Mouse (Mus musculus) heart, postnatal 25 days (tissue): ENCODE results near the gene Selenoi. TPM values are rescaled to one million over a fixed set of nuclear protein-coding genes. Genes with fewer than 3 reads are reported as not detected.

Experiments used
- DNase-seq: peaks from one replicate; pipeline ENCODE4 v3.0.0; 2022; ENCODE audit warnings: low spot score
- intact Hi-C: fragments of 180-260 bp; cut with DNase I; formaldehyde crosslinking; loops from one replicate; pipeline ENCODE4 v1.15.1; 2025
- total RNA-seq, 2 experiments: library from RNA; stranded (reverse); gene quantifications; 2 replicates each; pipeline ENCODE4 v1.2.3; 2021

Gene Selenoi
- total RNA-seq, 2 experiments from 2014 or later: 14.1 to 16.2 TPM

DNA sequence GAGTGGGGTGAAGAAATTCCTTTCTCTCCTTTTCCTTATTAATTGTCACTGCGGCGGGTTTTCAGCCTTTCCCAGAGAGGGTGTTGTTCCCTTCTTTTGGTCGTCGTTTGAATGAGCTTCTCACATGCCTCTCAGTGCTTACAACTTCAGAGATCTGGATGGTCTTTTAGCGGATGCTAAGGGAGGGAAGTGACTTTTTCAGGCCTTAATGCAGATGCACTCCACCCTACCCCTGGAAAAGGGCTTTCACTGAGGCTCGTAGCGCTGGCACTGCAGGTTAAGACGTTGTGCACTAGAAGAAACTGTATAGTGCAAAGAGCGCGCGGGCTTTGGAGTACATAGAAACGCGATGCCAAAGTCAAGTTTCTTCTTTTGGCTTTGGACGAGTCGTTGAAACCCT is 661 bp downstream of the Selenoi start:
- no peak for DNase-seq
- intact Hi-C loops: no loop called here

DNA sequence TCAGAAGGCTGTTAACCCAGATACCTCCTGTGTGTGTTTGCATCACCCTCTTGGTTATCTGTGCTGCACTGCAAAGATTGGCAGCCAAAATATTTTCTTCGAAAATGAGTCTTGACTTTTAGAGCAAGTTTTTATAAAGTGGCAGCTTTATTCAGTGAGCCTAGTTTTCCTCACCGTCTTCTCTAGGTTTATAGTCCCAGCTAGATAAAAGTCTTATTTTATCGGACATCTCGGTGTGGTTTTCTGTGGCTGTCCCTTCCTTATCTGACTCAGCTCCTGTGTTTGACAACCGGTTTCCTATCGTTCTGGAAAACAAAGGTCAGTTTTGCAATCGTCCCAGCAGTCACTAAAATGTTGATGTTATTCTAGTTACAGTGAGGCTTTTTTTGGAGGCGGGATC is 1.6 kb downstream of the Selenoi start:
- intact Hi-C loops: no loop called here
- no peak for DNase-seq

- intact Hi-C loops: no loop called here
Measured at GRCm38 (mm10) chr5:30235641-30236126, 3.3 kb downstream of the Selenoi start.

GRCm38 (mm10) chr5:30238533-30238932 is 6.2 kb downstream of the Selenoi start:
- DNase-seq: no peak
- intact Hi-C loops: no loop called here

More at GRCm38 (mm10) chr5:30235641-30236126, 3.3 kb downstream of the Selenoi start:
- DNase-seq: no peak

- intact Hi-C loops: no loop called here
- no peak for DNase-seq
Measured at GRCm38 (mm10) chr5:30240552-30240951, 8.2 kb downstream of the Selenoi start.

- no peak for DNase-seq
- intact Hi-C loops: no loop called here
Measured at GRCm38 (mm10) chr5:30242410-30242809, 10.0 kb downstream of the Selenoi start.

GRCm38 (mm10) chr5:30243741-30244140 is 11.4 kb downstream of the Selenoi start:
- DNase-seq: no peak
- intact Hi-C loops: no loop called here

- no peak for DNase-seq
- intact Hi-C loops: no loop called here
Measured at GRCm38 (mm10) chr5:30245861-30246416, 13.6 kb downstream of the Selenoi start.

DNA sequence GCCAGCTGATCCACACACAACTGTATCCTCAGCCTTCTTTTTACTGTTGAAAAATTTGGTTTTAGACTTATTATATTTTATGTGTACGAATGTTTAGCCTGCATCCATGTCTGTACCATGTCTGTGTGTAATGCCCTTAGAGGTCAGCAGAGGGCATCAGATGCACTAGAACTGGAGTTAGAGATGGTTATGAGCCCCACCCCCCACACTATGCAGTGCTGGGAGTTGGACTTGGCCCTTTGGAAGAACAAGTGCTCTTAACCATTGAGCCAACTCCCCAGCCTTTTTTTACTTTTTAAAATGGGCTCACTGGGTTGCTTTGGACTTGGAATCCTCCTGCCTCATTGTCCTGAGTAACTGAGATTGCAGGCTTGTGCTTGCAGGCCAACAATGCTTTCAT is 15.3 kb downstream of the Selenoi start:
- intact Hi-C loops: no loop called here
- no peak for DNase-seq

DNA sequence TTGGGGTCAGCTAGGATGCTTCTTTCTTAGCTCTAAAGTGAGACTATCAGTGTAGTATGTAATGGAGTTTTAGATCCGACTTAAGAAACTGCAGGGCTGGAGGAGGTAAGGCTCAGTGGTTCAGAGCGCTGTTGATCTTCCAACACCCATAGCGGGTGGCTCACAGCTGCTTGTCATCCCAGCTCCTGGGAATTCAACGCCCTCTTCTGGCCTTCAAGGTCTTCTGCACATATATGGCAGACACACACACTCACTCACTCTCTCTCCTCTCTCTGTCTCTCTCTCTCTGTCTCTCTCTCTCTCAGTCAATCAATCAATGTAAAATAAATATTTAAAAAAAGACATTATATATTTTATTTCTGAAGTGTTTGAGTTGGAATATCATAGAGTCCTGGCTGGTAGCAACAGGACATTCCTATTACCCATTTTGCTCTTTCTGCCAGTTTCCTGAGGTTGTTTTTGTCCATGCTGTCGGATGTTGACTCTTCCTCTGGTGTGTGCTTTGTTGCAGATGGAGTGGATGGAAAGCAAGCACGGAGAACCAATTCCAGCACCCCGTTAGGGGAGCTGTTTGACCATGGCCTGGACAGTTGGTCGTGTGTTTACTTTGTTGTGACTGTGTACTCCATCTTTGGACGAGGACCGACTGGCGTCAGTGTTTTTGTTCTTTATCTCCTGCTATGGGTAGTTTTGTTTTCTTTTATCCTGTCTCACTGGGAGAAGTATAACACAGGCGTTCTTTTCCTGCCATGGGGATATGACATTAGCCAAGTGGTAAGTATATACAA is 23.4 kb downstream of the Selenoi start:
- intact Hi-C loops: no loop called here
- no peak for DNase-seq

DNA sequence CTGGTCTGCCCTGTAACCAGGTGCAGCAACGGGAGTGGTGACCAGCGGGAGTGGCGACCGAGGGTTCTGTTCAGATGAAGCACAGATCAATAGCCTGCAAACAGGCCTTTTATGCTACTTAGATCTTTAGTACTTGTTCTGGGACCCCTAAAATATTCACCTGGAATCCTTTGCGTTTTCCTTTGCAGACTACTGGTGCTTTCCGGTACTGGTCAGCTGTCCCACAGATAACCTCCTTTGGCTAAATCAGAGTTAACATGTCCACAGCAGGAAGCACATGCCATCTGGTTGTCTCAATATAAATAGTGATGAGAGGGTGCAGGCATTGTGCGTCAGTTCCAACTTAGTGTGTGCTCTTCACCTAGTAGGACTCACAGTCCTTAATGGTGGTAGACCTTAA is 26.4 kb downstream of the Selenoi start:
- intact Hi-C loops: no loop called here
- no peak for DNase-seq

DNA sequence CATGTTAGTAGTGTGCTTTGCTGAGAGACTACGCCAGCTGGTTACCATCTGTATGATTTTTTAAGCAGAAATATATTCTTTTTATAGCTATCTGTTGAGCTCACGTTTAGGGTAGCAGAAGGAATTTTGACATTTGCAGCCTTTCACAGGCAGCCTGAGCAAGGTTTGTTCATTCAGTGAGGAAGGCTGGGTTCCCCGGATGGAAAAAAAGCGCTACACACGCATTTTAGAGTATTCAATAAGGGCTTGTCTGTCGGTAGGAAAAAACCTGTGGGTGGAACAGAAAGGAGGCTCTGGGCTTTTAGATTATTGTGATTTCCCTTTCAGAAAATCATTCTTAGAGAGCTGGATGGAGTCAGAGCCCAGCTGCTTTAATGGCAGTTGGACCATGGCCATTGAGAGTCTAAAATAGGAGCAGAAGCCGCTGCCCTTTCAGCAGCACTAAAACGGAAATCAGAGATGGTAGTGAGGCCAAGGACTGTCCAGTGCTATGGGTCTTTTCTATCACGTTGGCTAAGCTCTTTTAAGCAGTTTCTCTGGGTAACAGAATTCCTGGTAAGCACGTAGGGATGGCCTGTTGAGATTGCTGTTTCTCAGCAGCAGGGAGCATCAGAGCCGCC is 38.3 kb downstream of the Selenoi start:
- intact Hi-C loops: no loop called here
- DNase-seq: no peak

- intact Hi-C loops: no loop called here
- peak; percentile 6 for DNase-seq
Measured at GRCm38 (mm10) chr5:30271599-30272281, 39.4 kb downstream of the Selenoi start.

DNA sequence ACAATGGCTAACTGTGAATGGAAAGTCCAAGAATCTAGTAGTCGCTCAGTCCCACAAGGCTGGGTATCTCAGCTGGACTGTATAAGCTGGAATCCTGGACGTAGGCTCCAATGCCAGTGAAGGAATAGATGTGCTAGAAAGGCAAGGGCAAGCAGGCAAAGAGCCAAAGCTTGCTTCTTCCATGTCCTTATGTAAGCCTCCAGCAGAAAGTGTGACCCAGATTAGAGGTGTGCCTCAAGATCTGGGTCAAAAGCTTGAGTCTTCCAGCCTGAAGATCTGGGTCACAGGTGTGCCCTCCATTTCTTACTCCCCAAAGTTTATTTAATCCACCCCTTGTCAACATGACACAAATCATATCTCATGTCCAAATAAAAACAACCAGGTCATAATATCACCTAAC is 44.0 kb downstream of the Selenoi start:
- intact Hi-C loops: no loop called here

DNA sequence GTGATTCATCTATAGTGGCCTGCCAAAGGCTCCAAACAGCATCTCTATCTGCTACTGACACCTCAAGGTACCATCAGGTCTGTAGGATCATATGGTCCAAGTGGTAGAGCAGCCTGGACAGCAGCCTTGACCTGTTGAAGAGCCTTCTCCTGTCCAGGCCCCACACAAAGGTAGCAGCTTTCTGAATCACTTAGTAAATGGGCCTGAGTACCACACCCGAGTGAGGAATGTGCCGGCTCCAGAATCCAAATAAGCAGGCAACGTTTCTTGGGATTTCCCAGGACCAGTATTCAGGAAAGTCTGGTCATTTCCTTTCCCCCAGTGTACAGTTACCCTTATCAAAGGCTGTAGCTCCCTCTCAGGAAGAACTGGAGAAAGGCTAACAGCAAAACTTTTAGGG is 46.6 kb downstream of the Selenoi start:
- intact Hi-C loops: no loop called here
- DNase-seq: no peak

More for the DNA sequence above, 44.0 kb downstream of the Selenoi start:
- no peak for DNase-seq

- DNase-seq: no peak
- intact Hi-C loops: no loop called here
Measured at GRCm38 (mm10) chr5:30279446-30279845, 47.1 kb downstream of the Selenoi start.

DNA sequence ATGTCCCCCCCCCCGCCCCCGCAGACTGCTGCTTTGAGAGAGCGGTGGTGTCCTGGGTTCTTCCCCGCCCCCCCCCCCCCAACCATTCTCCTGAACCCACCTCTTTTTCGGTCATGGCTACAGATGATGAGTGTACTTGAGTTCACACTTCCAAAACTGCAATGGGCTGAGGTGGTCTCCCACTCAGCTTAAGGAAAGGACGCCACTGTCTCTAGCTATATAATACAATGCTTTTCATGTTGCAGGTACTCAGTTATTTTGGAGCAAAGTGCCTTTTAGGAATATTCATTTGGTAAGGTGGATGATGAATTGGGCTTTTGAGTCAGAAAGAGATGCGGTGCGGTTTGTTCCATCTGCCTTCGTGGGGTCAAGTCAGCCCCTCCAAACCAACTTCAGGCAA is 48.5 kb downstream of the Selenoi start:
- intact Hi-C loops: no loop called here
- no peak for DNase-seq

- intact Hi-C loops: no loop called here
- DNase-seq: no peak
Measured at GRCm38 (mm10) chr5:30281291-30281732, 48.9 kb downstream of the Selenoi start, which contains the start of gene Drc1. Gene Drc1 (plus strand): TSS chr5:30281388.

GRCm38 (mm10) chr5:30285944-30286799 is 53.8 kb downstream of the Selenoi start:
- intact Hi-C loops: no loop called here
- DNase-seq: no peak
